Mouse (Mus musculus) MEL (cell line): ENCODE results near the gene Acadm.

Experiments
- CTCF ChIP-seq, 3 experiments: IDR thresholded peaks in 2 of 3; conservative IDR thresholded peaks in 1 of 3; 2 replicates each; pipeline ENCODE4 v1.5.1; 2011 to 2012; ENCODE audit warnings: low read length in 3 of 3, low read depth in 2 of 3, mild to moderate bottlenecking in 2 of 3, improper control_type of control experiment in 1 of 3, inconsistent platforms in 1 of 3, mixed read lengths in 1 of 3, moderate library complexity in 1 of 3; ENCODE audit not compliant: control insufficient read depth in 1 of 3, insufficient read depth in 1 of 3, poor library complexity in 1 of 3, severe bottlenecking in 1 of 3
- MAFK ChIP-seq: IDR thresholded peaks from 2 replicates; pipeline ENCODE4 v1.6.1; 2011; ENCODE audit warnings: low read depth, mild to moderate bottlenecking, low read length, improper control_type of control experiment, borderline replicate concordance
- MAX ChIP-seq: IDR thresholded peaks from 2 replicates; pipeline ENCODE4 v1.6.1; 2011; ENCODE audit warnings: low read length, improper control_type of control experiment
- MEF2A ChIP-seq: IDR thresholded peaks from 2 replicates; pipeline ENCODE4 v1.6.1; 2014; ENCODE audit warnings: low read depth, mild to moderate bottlenecking, inconsistent platforms, low read length, improper control_type of control experiment; ENCODE audit not compliant: poor library complexity, insufficient replicate concordance, severe bottlenecking; ENCODE audit errors: extremely low read depth
- NRF1 ChIP-seq: IDR thresholded peaks from 2 replicates; pipeline ENCODE4 v1.6.1; 2014; ENCODE audit warnings: low read depth, mild to moderate bottlenecking, inconsistent platforms, low read length, improper control_type of control experiment, moderate library complexity; ENCODE audit not compliant: poor library complexity, insufficient read depth, severe bottlenecking
- POLR2A ChIP-seq, 2 experiments: IDR thresholded peaks; 2 replicates each; pipeline ENCODE4 v1.6.1; 2011 to 2012; ENCODE audit warnings: low read length in 2 of 2, mild to moderate bottlenecking in 2 of 2, control low read depth in 1 of 2, improper control_type of control experiment in 1 of 2, low read depth in 1 of 2, moderate library complexity in 1 of 2; ENCODE audit not compliant: control insufficient read depth in 1 of 2, insufficient read depth in 1 of 2, poor library complexity in 1 of 2
- POLR2AphosphoS5 ChIP-seq: IDR thresholded peaks from 2 replicates; pipeline ENCODE4 v1.6.1; 2012; ENCODE audit warnings: low read depth, borderline replicate concordance, mild to moderate bottlenecking, inconsistent platforms, low read length, moderate library complexity, mixed read lengths
- SMC3 ChIP-seq: IDR thresholded peaks from 2 replicates; pipeline ENCODE4 v1.6.1; 2011; ENCODE audit warnings: low read depth, low read length, improper control_type of control experiment
- USF1 ChIP-seq: IDR thresholded peaks from 2 replicates; pipeline ENCODE4 v1.6.1; 2014; ENCODE audit warnings: low read depth, mild to moderate bottlenecking, inconsistent platforms, low read length, improper control_type of control experiment, moderate library complexity
- ZNF384 ChIP-seq: IDR thresholded peaks from 2 replicates; pipeline ENCODE4 v1.6.1; 2012; ENCODE audit warnings: low read depth, mild to moderate bottlenecking, inconsistent platforms, low read length, improper control_type of control experiment

GRCm38 (mm10) chr3:153943901-153944334 lies 514 bp downstream of the Acadm start:
- TF ChIP-seq ZNF384, result no peak
- TF ChIP-seq MEF2A, result no peak
- TF ChIP-seq CTCF (IDR thresholded peaks at IDR 0.05 in 2 of 3, conservative IDR thresholded peaks at IDR 0.05 in 1 of 3; ENCODE audit: control insufficient read depth in 1 of 3, insufficient read depth in 1 of 3, low read depth in 2 of 3, low read length in 3 of 3, poor library complexity in 1 of 3, severe bottlenecking in 1 of 3), result no peak
- TF ChIP-seq USF1, result no peak
- TF ChIP-seq POLR2A (IDR thresholded peaks at IDR 0.05; ENCODE audit: control insufficient read depth in 1 of 2, insufficient read depth in 1 of 2, low read depth in 1 of 2, low read length in 2 of 2, poor library complexity in 1 of 2), result no peak
- peak; percentile 76 for TF ChIP-seq MAX
- no peak for TF ChIP-seq POLR2AphosphoS5
- no peak for TF ChIP-seq MAFK
- TF ChIP-seq SMC3, result no peak
- TF ChIP-seq NRF1, result no peak
